Mouse (Mus musculus) cerebellum, adult (tissue): ENCODE measurements around the gene Ext2.

ENCODE experiments used
- ATAC-seq: cut with Nextera tagmentation; 2 replicates; pipeline ENCODE4 v1.9.2; 2017; ENCODE audit warnings: mild to moderate bottlenecking, moderate library complexity, mixed read lengths; ENCODE audit not compliant: insufficient number of reproducible peaks, low FRiP score, low TSS enrichment

The Ext2 gene

DNA sequence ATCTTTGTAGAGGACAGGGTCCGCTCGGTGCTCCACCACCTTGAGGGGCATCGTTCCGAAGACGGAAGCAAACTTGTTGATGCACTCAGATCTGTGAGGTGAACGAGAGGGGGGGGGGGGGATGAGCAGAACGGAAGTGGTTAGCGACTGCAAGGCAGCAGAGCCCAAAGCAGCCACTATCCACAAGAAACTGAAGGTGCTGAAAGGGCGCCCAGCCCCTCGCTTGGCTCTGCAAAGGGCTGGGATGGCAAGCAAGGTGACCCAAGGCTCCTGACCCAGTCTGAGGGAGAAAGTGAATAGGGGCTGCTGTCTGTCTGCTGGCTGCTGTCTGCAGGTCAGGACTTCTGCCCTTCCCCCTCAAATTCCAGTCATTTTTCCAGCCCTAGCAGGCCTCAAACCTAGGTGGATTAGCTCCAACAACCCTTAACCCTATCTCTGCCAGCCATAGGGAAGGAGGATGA, 126.2 kb downstream of the Ext2 start:
- no peak for ATAC-seq

DNA sequence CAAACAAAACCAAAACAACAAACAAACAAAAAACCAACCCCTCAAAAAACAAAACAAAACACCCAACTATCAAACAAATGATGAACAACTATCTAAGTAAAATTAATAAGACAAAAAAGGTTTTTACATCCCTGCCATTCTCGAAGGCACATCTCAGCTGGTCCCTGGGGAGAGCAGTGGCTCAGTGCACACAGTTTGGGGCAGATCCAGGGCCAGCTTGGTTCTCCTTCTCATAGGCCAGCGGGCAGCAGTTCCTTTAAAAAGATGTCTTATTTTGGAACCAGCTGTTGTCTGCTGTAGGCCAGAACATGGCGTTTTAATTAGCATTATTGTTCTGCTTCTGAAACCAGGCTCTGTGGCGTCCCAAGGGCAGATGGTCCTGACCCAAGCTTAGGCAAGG, 129.3 kb downstream of the Ext2 start:
- no peak for ATAC-seq

DNA sequence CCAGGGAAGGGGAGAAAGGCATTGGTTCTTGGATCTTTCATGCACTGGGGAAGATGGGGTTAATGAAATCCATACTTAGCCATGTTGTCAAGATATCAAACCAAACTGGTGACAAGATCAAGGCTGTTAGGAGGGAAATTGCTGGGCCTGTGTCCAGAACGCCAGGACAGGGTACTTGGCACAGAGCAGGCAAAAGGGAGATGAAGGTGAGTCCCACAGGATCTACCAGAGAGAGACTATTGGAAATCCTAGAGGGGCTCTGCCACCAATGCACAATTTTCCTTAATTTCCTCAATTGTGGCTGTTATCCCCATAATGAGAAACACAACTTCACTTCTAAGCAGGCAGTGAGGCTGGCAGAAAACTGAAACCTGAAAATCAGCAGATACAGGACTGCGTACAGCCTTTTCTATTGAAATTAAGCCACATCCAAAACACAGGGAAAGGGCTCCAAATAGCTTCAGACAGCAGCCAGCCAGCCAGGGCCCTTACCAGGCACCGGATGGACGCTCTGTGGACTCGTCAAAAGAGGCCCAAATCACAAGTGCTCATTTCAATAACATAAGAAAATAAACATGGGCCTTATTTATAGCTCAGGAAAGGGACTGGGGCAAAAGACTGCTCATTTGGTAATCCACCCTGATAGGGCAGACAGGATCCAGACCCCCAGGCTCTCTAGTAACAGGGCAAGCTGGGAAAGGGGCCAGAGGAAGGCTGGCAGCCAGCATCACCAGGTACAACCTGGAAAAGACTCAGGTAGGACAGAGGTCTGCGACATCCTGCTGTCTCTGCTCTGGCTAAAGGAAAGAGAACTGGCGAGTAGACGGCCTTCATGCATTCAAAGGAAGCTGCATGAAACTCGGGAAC, 132.1 kb downstream of the Ext2 start:
- ATAC-seq = peak; percentile 60

DNA sequence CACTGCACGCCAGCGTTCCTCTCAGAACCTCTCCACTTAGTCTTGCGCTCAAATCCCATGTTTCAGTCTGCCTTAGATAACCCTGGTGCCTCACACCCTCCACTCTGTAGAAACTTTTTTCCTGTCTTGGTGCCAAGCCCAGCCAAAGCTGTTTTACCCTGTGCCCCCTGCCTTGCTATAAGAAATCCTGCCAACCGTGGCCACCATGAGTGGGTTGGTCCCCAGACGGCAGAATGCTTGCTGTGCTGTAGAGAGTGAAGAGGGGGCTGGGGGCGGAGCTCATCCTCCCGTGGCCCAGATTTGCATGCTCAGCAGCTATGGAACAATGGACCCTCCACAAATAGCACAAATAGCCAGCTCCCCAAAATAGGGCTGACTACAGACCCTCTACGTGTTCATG, 138.7 kb downstream of the Ext2 start:
- ATAC-seq = no peak

DNA sequence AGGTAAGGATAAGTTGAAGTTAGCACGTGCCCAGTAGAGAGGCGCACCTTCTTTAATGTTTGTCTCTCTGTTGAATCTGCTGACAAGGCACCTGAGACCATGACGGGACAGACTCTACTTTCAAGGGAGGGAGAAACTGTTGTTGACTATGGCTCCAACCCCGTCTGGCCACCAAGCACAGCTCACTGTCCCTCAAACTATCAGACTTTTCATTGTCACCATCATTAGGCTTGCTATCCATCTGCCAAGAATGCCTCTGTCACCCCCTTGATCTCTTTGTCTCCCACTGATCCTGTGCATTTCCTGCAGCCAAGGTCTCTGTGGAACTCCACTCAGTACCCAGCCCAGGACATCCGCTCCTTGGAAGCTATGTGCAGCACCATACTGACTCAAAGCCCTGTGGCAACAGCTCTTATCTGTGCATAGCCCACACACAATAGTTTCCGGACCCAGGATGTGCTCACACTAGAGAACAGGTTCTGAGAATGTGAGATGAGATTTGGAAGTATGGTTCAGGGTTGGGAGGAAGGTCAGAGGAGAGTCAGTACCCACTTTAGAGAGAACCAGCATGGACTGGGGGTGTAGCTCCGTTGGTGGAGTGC, 139.7 kb downstream of the Ext2 start:
- no peak for ATAC-seq

DNA sequence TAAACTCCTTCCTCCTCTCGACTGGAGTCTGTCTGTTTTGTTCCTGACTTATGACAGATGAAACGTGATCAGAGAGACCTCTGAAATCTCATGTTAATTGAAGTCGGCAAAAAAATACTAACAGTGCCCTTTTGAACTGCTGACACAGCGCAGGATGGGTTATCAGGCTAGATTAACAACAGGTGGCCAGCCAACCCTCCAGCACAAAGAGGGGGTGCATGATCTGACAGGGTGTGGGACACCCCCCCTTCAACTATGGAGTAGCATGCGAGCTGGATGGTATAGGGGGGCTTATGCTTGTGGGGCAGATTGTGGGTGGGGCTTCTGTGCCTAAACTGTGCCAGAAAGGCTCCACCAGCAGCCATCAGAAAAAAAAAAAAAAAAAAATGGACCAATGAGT, 141.0 kb downstream of the Ext2 start:
- no peak for ATAC-seq

DNA sequence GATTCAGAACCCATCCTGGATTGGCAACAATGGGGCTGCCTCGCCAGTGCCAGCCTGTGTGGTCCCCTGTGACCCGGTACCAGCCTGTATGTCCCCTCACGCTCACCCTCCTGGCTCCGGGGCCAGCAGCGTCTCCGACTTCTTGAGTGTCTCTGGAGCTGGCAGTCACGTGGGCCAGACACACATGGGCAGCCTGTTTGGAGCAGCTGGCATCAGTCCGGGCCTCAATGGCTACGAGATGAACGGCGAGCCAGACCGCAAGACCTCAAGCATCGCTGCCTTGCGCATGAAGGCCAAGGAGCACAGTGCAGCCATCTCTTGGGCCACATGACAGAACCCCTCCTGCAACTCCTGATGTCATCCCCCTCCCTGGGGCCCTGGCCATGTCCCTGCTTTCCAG, 145.1 kb downstream of the Ext2 start:
- no peak for ATAC-seq

DNA sequence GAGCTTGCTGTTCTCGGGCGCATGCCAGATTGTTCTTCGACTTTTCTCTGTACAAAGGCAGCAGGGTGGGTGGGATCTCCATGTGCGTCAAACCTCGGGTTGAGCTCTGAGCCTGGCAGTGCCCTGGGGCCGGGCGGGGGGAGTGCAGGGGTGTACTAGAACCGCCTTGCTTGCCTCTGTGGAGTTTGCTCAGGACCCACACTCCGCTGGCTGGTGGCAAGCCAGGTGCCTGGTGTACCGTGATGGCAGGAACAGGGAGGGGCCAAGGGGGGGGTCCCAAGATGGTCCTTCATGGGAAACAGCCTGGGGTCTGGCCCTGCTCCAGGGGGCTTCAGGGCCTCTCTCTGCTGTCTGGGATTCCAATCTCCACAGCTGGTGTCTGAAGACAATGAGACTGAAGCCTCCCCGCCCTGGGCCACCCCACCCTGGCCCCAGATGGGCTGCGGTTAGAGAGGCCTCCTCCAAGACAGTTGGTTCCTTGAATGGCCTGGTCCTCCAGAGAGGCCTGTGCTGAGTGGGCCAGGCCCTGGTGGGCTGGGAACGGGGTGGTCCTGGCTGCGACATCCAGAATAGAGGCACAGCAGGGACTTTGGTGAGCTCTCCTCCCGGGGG, 150.7 kb downstream of the Ext2 start:
- ATAC-seq = no peak

DNA sequence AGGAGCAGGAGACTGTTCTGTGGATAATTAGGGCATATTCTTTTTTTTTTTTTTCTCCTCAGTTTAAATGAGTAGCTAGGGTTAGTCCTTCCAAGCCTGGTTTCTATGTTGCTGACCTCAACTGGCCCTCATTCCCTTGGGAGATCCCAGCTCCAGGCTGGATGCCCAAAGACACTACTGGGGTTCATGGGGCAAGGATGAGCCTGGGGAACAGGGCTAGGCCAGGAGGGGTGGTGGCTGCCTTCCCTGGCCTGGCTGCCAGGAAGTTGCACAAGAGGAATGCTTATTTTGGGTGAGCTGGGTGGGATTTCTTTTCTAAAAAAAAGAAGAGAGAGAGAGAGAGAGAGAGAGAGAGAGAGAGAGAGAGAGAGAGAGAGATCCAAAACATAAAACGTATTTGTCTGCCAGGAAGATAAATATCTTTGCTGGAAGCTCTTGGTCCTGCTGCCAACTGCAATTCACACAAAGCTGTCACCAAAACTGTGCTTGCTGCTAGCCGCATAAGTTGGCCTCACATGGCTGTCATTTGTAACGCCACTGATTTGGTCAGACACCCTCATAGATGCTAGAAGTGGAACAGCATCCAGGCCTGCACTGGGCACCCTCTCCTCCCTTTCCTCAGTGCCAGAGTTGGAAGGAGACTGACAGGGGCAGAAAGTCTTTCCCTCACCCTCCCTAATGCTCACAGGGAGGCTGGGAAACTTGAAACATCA, 156.1 kb downstream of the Ext2 start:
- no peak for ATAC-seq

DNA sequence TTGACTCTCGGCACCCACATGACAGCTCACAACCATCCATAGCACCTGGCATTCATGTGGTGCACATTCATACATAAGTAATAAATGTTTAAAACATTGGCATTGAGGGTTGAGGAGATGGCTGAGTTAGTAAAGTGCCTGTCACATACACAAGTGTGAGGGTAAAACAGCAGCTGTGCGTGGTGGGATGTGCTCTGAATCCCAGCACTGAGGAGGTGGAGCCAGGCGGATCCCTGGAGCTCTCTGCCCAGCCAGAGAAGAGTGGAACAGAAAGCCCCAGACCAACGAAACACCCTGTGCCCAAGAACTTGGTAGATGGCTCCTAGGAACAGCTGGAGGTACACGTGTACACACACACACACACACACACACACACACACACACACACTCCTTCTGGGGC, 156.9 kb downstream of the Ext2 start:
- ATAC-seq = no peak

DNA sequence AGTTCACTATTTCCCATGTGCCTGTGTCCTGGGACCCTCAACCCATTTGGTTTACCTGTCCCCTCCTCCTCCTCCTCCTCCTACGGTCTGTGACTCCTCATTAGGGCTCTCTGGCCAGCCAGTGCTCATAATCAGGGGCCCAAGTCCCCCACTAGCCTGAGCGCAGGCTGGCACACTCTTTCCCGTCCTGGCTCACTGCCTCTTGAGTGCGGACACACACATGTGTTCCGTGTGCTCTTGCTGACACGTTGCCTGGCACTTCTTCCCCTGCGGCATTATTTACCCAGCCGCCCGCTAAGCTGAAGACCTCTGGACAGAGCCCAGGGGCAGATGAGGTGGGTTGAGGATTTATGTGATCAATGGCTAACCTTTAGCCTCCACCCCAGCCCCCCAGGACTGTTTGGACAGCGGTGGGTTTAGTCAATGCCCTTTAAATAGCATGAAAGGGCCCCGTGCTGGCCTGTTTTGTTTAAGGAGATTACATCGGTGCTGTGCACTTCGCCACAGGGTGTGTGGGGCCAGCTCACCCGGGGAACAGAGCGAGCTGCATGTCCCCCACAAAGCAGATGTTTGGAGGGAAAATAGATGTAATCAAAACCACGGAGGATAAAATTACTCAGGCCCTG, 160.0 kb downstream of the Ext2 start:
- ATAC-seq = no peak

DNA sequence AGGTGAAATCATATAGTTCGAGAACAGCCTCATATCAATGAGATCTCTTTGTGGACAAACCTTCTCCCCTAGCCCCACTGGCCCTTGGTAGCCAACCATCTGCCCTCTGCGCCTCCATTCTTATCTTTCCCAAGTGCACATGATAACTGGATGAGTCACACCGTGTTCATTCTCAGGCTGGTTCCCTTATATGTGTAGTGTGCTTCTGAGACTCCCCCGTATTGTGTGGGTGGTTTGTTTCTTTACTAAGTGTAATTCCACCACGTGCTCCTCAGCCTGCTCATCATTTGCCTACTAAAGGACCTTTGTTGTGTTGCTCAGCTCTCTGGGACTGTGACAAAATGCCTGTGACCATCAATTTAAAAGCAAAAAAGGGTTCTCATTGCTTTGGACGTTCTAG, 161.3 kb downstream of the Ext2 start:
- ATAC-seq = no peak

DNA sequence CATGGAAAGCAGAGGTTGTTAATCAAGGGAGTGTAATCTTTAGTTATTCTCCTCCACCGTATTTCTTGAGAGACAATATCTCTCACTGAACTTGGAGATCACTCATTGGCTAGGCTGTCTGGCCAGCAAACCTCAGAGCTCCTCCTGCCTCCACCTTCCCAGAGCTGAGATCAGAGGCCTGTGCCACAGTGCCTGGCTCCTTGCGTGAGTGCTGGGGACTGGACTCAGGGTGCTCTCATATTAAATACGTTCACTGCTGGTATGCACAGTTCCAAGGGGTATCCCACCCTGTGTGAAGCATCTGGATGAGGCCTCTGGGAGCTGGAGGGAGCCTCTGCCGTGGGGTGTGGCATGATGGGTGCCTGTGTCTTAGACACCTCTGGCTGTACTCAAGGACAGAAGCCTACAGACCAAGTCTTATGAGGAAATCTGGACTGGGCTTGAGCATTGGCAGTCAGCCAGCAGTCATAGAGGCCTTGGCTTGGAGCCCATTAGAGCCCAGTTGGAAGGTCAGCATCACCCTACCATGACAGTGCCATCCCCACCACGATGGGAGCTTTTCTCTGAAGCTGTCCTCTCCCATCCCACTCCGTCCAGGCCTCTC, 162.6 kb downstream of the Ext2 start:
- 0 out of 2 replicates have a peak, but pooled peaks have one; percentile 21 for ATAC-seq

DNA sequence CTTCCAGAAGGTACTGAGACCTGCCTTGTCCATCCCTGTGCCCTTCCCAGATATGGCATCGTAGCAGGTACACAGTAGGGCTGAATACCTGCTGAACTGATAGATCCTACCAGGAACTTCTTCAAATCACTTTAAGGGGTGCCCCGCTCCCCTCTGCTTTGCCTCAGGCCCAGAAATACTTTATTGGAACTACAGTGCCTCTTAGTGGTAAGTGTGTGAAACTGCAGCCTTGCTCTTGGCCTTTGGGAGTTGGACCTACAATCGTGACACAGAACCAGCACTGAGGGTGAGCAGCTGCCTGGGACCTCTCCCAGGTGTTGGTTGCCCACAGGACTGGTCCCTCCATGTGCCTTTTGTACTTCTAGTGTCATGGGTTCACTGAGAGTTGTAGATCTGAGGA, 163.4 kb downstream of the Ext2 start:
- ATAC-seq = no peak

DNA sequence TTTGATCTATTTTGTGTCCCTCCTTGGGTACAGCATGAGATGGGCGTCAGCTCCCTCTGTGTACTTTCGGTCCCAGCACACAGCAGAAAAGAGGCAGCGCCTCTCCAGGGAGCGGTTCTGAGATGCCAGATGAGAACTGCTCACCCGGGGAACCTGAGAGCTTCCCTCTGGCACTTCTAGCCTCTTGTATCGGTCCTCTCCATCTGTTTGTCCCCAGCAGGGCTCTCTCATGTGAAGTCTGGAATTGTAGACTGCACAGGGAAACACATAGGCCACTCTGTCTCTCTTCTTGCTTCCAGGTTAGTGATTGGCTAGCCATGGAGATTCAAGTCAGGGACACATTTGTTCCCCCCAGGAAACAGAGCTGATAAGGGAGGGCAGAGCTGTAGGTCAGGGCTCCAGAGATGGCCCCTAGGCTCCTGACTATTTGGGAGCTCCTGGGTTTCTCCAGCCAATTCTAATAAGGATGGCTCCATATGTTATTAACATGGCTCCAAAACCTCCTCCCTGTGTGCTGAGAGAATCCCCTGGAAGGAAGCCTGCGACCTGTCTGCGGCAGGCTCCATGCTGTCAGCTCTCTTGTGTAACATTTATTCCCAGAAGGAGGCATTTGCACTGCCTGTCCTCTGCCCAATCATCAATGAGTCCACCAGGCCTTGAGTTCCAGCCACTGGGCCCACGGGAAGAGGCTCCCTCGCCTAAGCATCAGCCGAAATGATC, 167.9 kb downstream of the Ext2 start:
- peak; percentile 54 for ATAC-seq

DNA sequence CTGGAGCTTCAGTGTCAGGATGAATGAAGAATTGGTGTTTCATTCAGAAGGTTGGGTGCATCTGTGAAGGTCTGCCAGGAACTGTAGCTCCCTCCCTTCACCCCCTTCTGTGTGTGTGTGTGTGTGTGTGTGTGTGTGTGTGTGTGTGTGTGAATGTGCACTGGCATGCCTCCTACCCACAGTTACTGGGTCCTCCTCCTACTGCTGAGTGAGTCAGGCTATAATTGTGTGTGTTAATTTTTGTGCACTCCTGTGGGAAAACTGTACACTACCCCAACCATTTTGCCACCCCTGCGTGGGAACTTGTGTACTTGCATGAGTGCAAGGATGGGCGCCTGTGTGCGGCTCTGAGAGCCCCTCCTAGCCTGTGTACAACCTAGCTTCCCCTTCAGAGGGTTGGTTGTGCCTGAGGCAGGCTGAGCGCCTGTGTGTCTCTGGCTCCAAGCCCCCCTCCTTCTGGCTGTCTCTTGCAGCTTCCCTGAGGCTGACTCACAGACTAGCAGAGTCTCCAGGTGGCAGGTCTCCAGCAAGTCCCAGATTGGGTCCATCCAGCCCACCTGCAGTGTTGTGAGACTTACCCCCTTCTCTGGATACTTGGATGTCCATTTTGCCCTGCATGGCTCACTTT, 173.0 kb downstream of the Ext2 start:
- ATAC-seq = no peak

DNA sequence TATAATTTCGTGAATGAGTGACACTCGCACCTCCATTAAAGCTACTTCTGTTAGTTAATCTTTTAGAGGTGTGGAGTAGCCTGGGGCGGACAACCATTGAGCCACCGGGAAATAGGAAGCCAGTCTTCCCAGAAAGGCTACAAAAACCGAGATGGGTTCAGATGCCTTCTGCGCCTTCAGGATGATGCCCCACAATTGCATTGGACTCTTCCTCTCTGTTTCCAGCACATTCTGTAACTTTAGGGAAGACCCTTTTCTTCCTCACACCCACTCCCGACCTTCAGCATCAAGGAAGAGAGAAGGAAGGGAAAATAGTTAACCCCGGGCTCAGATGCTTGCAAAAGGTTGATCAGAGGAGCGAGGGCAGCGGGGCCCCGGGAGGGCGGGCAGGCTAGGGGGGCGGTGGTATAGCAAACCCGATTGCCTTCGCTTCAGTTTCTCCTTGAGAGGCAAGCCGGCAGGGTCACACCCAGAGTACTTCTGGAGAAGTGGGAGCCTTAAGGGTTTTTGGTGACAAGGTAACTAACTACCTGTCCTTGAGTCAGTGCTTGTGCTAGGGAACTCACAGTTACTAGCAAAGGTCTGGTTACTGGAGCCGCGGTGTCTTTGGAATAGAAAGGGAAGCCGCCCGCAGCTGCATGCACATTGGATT, 174.3 kb downstream of the Ext2 start:
- no peak for ATAC-seq
